Mouse (Mus musculus) forebrain, embryonic 12.5 days (tissue): ENCODE measurements around the gene Serpinb7. TPM values are rescaled to one million over a fixed set of nuclear protein-coding genes. Genes with fewer than 3 reads are reported as not detected.

Experiments used
- ATAC-seq: fragments of 200-750 bp; cut with Nextera tagmentation; 2 replicates; pipeline ENCODE4 v1.8.0; 2017; ENCODE audit warnings: moderate TSS enrichment; ENCODE audit not compliant: low FRiP score
- H3K27ac ChIP-seq: fragments of 300-500 bp; sonication (generic); 2 replicates; pipeline ENCODE4 v1.5.1; 2016; ENCODE audit warnings: mild to moderate bottlenecking
- H3K27me3 ChIP-seq: fragments of 300-500 bp; sonication (generic); 2 replicates; pipeline ENCODE4 v1.6.1; 2016; ENCODE audit warnings: mild to moderate bottlenecking
- H3K36me3 ChIP-seq: fragments of 300-500 bp; sonication (generic); replicated peaks from 2 replicates; pipeline ENCODE4 v1.6.1; 2016; ENCODE audit warnings: mild to moderate bottlenecking
- H3K4me1 ChIP-seq: fragments of 300-500 bp; sonication (generic); 2 replicates; pipeline ENCODE4 v1.6.1; 2016
- H3K4me2 ChIP-seq: fragments of 300-500 bp; sonication (generic); 2 replicates; pipeline ENCODE4 v1.6.1; 2016; ENCODE audit warnings: mild to moderate bottlenecking, moderate library complexity
- H3K4me3 ChIP-seq: fragments of 300-500 bp; sonication (generic); replicated peaks from 2 replicates; pipeline ENCODE4 v1.5.1; 2016; ENCODE audit warnings: mild to moderate bottlenecking
- H3K9ac ChIP-seq: fragments of 300-500 bp; sonication (generic); 2 replicates; pipeline ENCODE4 v1.6.1; 2016; ENCODE audit warnings: mild to moderate bottlenecking
- H3K9me3 ChIP-seq: fragments of 300-500 bp; sonication (generic); 2 replicates; pipeline ENCODE4 v1.6.1; 2016
- WGBS: fragments of 180-500 bp; shearing (Covaris S2); methylation state at CpG from one replicate; pipeline ENCODE4 v1.1.7; 2016; 5-methylcytosine and 5-hydroxymethylcytosine counted together
- polyA plus RNA-seq: library from polyadenylated mRNA; unstranded; fragments of >200 nt; fragmentation: Nextera tagmentation; extraction: Ambion mirVana; gene quantifications from 2 replicates; pipeline ENCODE4 v1.2.1, GENCODE M21; 2016

Serpinb7 gene
- polyA plus RNA-seq = not detected in 2 replicates

DNA sequence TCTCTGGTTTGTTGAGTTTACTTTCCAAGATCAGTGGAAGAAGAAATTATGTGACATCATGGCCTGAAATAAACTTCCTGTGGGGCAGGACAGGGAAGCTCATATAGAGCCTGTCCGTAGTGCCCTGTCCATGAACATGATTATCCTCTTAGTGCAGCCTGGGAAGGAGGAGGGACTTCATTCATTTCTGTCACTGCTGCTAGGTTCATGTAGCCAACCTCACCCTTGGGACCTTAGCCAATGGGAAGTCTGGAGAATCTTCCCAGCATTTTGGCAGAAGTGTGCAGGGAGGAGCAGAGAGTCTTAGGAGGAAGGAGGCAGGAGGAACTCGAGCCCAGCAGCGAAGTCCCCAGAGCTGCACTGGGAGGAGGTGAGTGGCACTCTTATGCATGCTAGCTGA, at the start of gene Serpinb7:
TSS of gene Serpinb7 (plus strand) at position 301 of the 400 bp plus-strand sequence.
- no peak within 1 kb of the TSS for H3K4me2 ChIP-seq
- H3K9me3 ChIP-seq = no peaks in the 10 kb centered on the region
- no peaks in the 10 kb centered on the region for H3K36me3 ChIP-seq
- 85% methylated on average over 3 of the region's 3 CpGs for WGBS
- no peak within 1 kb of the TSS for H3K27ac ChIP-seq
- H3K27me3 ChIP-seq = no peaks in the 10 kb centered on the region
- no peak within 1 kb of the TSS for H3K9ac ChIP-seq
- no peak for ATAC-seq
- H3K4me1 ChIP-seq = no peaks in the 10 kb centered on the region
- H3K4me3 ChIP-seq = no peak within 1 kb of the TSS

DNA sequence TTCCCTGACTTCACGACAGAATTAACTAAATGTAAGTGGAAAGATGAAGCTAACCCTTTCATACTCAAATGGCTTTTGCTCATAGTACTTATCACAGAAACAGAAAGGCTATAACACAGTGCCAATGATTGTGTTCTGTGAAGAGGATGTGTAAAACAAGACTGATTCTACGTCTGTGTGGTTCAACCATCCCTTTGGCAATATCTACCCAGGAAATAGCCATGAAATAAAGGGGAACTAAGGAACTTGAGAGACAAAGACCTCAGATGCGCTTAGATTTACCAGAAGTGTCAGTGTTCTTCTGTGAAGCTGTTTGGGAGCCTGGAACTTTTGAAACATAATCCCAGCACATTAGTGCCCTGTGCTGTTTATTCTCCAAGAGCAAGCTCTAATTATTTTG, 49.1 kb upstream of the Serpinb7 start:
- no peak overlapping the region for H3K9ac ChIP-seq
- no peak overlapping the region for H3K4me3 ChIP-seq
- no peaks in the 10 kb centered on the region for H3K4me1 ChIP-seq
- no peaks in the 10 kb centered on the region for H3K9me3 ChIP-seq
- no peak overlapping the region for H3K27ac ChIP-seq
- 55% methylated on average over 3 of the region's 3 CpGs for WGBS
- no peak overlapping the region for H3K4me2 ChIP-seq
- H3K36me3 ChIP-seq = no peaks in the 10 kb centered on the region
- no peak for ATAC-seq
- H3K27me3 ChIP-seq = no peaks in the 10 kb centered on the region

DNA sequence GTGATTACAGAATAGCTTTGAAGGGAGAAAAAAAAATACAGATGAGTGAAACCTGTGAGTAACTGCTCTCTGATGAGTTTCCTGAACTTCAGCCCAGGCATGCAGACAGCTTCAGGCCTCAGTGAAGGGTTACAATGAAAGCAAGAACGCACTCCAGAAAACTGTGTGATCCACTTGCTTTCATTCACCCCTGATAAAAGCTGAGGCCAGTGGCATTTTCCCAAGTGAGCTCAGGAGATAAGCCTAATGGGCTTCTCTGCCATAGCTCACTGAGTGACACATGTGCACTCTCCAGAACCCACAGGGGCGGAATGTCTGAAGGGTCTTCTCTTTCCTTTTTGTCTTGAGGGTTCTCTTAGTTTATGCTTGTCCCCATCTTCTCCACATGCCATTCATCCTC, 48.3 kb upstream of the Serpinb7 start:
- no peaks in the 10 kb centered on the region for H3K4me1 ChIP-seq
- no peak overlapping the region for H3K9ac ChIP-seq
- H3K4me2 ChIP-seq = no peak overlapping the region
- ATAC-seq = no peak
- WGBS = 75% methylated on average over 2 of the region's 2 CpGs
- no peaks in the 10 kb centered on the region for H3K36me3 ChIP-seq
- no peaks in the 10 kb centered on the region for H3K9me3 ChIP-seq
- H3K27ac ChIP-seq = no peak overlapping the region
- no peaks in the 10 kb centered on the region for H3K27me3 ChIP-seq
- no peak overlapping the region for H3K4me3 ChIP-seq

DNA sequence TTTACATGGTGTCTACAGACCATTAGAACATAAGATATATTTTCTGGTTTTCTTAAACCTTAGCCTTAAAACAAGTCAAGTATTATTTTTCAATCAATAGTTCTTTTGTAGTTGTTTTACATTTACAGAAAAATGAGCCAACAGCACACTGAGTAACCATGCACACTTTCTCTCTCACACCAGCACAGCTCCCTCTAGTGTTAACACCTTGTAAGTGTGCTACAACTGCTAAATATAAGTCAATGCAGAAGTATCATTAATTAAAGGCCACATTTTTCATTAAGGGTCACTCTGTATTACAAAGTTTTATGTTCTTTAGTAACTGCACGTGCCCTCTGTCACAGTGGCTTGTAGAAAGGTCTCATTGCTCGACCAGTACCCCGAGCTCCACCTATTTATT, 46.4 kb upstream of the Serpinb7 start:
- no peaks in the 10 kb centered on the region for H3K27me3 ChIP-seq
- WGBS = 45% methylated on average over 3 of the region's 3 CpGs
- H3K4me1 ChIP-seq = no peaks in the 10 kb centered on the region
- H3K27ac ChIP-seq = no peak overlapping the region
- no peak for ATAC-seq
- no peak overlapping the region for H3K9ac ChIP-seq
- H3K4me2 ChIP-seq = no peak overlapping the region
- no peaks in the 10 kb centered on the region for H3K9me3 ChIP-seq
- no peak overlapping the region for H3K4me3 ChIP-seq
- H3K36me3 ChIP-seq = no peaks in the 10 kb centered on the region

DNA sequence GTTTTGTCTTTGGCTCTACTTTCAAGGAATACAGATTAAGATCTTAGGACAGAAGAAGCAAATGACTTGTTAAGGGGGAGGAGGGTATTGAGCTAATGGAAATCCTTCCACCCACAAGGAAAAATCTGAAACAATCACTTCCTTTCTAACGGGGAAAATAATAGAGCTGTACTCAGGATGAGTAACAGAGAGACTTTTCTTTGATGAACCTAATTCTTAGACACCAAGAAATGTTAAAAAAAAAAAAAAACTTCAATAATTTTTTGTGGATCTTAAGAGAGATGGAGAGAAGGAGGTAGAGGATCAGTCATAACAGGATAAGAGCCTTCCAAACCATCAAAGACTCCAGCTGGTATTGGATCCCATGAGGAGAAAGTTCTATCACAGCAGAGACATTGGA, 38.6 kb upstream of the Serpinb7 start, which contains the start of gene Serpinb11:
TSS of gene Serpinb11 (plus strand) at position 301 of the 400 bp plus-strand sequence.
- ATAC-seq = no peak
- Histone ChIP-seq H3K9ac (no peak within 1 kb of the TSS), H3K36me3 (no peaks in the 10 kb centered on the region), H3K27me3 (no peaks in the 10 kb centered on the region), H3K4me1 (no peaks in the 10 kb centered on the region), H3K9me3 (no peaks in the 10 kb centered on the region), H3K4me3 (no peak within 1 kb of the TSS), H3K4me2 (no peak within 1 kb of the TSS), H3K27ac (no peak within 1 kb of the TSS)
- 41% methylated on average over 1 of the region's 1 CpGs for WGBS

DNA sequence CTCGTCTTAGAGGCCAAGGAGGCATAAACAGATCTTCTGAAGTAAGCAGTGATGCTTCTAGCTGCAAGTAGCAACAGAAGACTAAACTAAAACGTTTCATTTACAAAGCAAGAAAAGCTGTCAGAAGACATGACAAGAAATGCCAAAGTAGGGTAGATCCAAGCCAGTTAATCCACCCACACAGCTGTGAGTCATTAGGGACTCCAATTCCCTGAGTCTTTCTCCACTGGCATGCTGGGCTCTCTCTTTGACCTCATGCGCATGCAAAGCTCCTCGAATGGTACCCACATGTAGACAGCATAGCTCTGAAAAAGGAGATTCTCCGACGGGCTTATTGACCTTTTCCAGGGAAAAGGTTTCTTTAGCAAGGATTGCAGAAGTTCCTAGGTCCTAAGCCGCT, 33.5 kb upstream of the Serpinb7 start:
- no peak overlapping the region for H3K4me2 ChIP-seq
- no peak for ATAC-seq
- H3K27ac ChIP-seq = no peak overlapping the region
- H3K4me1 ChIP-seq = no peaks in the 10 kb centered on the region
- H3K9ac ChIP-seq = no peak overlapping the region
- no peaks in the 10 kb centered on the region for H3K27me3 ChIP-seq
- 57% methylated on average over 7 of the region's 7 CpGs for WGBS
- H3K9me3 ChIP-seq = no peaks in the 10 kb centered on the region
- no peak overlapping the region for H3K4me3 ChIP-seq
- no peaks in the 10 kb centered on the region for H3K36me3 ChIP-seq

DNA sequence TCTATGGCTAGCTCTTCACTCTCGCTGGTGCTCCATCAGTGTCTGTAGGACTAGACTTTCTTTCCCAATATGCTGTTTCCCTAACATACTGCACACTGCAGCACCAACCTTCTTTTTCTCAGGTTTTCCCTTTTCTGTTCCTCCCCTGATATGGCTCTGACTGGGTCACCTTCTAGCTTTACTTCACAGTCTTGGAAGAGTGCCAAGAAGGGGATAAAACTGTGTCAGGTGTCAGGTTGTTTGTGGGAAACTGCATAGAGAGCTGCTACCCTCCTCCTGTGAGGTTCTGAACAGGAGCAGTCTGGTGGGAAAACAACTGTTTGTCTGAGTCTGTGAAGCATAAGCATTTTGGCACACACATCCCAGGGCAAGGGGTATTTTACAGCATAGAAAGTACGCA, 30.5 kb upstream of the Serpinb7 start:
- no peaks in the 10 kb centered on the region for H3K36me3 ChIP-seq
- 81% methylated on average over 2 of the region's 2 CpGs for WGBS
- no peak for ATAC-seq

DNA sequence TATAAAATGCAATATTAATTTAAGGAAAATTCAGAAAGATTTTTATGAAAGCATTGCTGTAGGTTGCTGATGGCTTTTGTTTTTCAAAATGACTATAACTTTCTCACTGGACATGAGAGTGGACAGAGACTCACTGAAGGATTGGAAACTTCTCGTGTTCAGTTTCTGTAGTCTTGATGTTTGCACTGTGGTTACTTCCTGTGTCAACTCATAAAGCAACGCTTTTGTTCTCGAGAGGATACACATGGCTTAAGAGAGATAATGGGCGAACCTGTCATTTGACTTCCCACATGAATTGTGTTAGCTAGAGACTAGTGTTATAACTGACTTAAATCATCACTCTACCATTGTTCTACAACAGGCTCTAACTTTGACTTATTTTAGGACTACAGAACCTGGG, 22.5 kb upstream of the Serpinb7 start:
- Histone ChIP-seq H3K27me3 (no peaks in the 10 kb centered on the region), H3K9me3 (no peaks in the 10 kb centered on the region), H3K36me3 (no peaks in the 10 kb centered on the region), H3K4me2 (no peak overlapping the region), H3K4me3 (no peak overlapping the region), H3K4me1 (no peaks in the 10 kb centered on the region), H3K9ac (no peak overlapping the region), H3K27ac (no peak overlapping the region)
- 85% methylated on average over 4 of the region's 4 CpGs for WGBS
- no peak for ATAC-seq

More for the DNA sequence above, 30.5 kb upstream of the Serpinb7 start:
- Histone ChIP-seq H3K4me3 (no peak overlapping the region), H3K4me1 (no peaks in the 10 kb centered on the region), H3K4me2 (no peak overlapping the region), H3K27me3 (no peaks in the 10 kb centered on the region), H3K27ac (no peak overlapping the region), H3K9ac (no peak overlapping the region), H3K9me3 (no peaks in the 10 kb centered on the region)

DNA sequence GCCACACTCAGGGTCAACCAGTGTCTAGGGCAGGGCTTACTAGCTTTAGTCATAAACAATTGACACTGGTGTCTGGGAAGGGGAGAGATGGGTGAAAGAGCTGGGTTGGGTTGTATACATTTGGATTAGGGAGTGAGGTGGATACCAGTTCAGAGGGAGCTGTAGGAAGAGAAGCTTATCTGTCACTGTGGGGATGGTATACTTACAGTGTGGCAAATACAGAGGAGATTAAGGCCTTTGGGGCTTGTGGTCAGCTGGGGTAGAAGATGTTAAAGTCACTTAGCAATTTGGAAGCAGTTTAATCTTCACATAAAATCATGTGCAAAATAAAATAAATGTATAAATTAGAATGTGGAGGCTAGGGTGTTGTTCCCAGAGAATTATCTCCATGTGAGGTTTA, 21.1 kb upstream of the Serpinb7 start:
- no peak overlapping the region for H3K27ac ChIP-seq
- no peaks in the 10 kb centered on the region for H3K4me1 ChIP-seq
- H3K9me3 ChIP-seq = no peaks in the 10 kb centered on the region
- H3K27me3 ChIP-seq = no peaks in the 10 kb centered on the region
- H3K9ac ChIP-seq = no peak overlapping the region
- no peak overlapping the region for H3K4me3 ChIP-seq
- ATAC-seq = no peak
- H3K4me2 ChIP-seq = no peak overlapping the region
- no peaks in the 10 kb centered on the region for H3K36me3 ChIP-seq

DNA sequence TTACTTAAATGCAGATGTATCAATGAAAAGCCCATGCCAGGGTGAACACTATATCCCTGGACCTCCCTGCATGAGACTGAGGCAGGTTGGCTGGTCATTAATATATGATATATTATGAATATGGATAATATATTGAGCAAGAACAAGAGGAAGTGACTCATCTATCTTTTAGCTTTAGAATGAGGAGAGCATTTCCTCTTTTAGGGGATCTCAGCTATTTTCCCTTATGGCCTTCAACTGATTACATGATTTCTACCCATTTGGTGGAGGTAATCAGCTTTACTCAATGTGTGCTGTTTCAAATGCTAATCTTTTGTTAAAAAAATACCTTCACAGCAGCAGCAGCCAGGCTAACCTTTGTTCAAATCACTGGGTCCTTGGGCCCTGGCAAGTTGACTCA, 18.0 kb upstream of the Serpinb7 start:
- Histone ChIP-seq H3K4me2 (no peak overlapping the region), H3K4me3 (no peak overlapping the region), H3K27me3 (no peaks in the 10 kb centered on the region), H3K36me3 (no peaks in the 10 kb centered on the region), H3K9ac (no peak overlapping the region), H3K9me3 (no peaks in the 10 kb centered on the region), H3K27ac (no peak overlapping the region), H3K4me1 (no peaks in the 10 kb centered on the region)
- ATAC-seq = no peak

DNA sequence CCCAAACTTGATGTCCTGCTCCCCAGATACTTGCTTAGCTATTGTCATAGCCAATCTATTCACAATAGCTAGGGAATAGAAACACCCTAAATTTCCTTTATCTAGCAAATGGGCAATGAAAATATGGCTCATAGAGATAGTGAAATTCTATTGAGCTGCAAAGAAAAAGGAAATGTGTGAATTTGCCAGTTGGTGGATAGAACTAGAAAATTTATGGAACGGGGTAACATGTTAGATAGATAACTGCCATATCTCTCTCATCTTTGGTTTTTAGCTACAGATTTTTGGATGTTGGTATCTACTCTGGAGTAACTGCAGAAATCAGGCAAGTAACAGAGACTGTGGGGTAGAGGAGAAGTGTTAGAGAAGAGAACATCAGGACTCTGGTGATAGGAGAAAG, 17.1 kb upstream of the Serpinb7 start:
- no peaks in the 10 kb centered on the region for H3K4me1 ChIP-seq
- H3K4me3 ChIP-seq = no peak overlapping the region
- no peak overlapping the region for H3K9ac ChIP-seq
- 93% methylated on average over 1 of the region's 1 CpGs for WGBS
- H3K27ac ChIP-seq = no peak overlapping the region
- no peak overlapping the region for H3K4me2 ChIP-seq
- no peaks in the 10 kb centered on the region for H3K36me3 ChIP-seq
- no peak for ATAC-seq
- no peaks in the 10 kb centered on the region for H3K9me3 ChIP-seq
- H3K27me3 ChIP-seq = no peaks in the 10 kb centered on the region

DNA sequence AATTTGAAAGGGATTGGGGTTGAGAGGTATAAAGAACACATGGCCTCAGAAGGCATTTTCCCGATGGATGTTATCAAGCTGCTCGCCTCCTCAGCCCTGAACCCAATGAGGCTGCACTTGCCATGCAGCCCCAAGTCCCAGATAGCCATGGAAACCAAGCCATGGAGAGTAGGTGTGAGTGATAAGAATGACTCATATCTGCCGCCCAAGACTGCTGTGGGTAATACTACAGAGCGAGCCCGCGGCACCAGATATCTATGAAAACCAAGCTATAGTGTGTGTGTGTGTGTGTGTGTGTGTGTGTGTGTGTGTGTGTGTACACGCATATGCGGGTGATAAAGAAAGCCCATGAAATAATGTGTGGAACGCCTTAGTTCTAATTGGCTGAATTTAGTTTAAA, 14.9 kb upstream of the Serpinb7 start:
- Histone ChIP-seq H3K4me2 (no peak overlapping the region), H3K27ac (no peak overlapping the region), H3K36me3 (no peaks in the 10 kb centered on the region), H3K9ac (no peak overlapping the region), H3K9me3 (no peaks in the 10 kb centered on the region), H3K4me3 (no peak overlapping the region), H3K27me3 (no peaks in the 10 kb centered on the region), H3K4me1 (no peaks in the 10 kb centered on the region)
- no peak for ATAC-seq
- 91% methylated on average over 9 of the region's 9 CpGs for WGBS

DNA sequence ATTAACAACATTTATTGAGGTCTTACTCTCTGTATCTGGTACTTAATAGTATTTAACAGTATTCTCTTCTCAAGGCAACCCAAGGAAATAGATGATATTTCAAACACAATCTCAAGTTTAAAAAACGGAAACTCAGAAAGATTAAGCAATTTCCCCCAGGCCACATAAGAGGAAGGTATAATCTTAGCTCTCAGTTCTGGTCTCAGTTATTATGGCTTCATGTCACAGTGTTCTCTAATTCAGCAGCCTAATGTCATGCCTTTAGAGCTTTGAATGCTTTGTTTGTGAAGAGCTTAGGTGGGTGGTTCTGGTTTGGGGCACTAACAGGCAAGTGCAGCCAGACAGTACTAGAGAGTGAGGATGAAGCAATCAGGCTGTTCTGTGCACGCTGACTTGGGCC, 9.7 kb upstream of the Serpinb7 start:
- H3K4me3 ChIP-seq = no peak overlapping the region
- no peak overlapping the region for H3K9ac ChIP-seq
- no peak overlapping the region for H3K4me2 ChIP-seq
- H3K36me3 ChIP-seq = no peaks in the 10 kb centered on the region
- H3K4me1 ChIP-seq = no peaks in the 10 kb centered on the region
- H3K27me3 ChIP-seq = no peaks in the 10 kb centered on the region
- no peaks in the 10 kb centered on the region for H3K9me3 ChIP-seq
- H3K27ac ChIP-seq = no peak overlapping the region
- WGBS = 81% methylated on average over 2 of the region's 2 CpGs
- no peak for ATAC-seq

DNA sequence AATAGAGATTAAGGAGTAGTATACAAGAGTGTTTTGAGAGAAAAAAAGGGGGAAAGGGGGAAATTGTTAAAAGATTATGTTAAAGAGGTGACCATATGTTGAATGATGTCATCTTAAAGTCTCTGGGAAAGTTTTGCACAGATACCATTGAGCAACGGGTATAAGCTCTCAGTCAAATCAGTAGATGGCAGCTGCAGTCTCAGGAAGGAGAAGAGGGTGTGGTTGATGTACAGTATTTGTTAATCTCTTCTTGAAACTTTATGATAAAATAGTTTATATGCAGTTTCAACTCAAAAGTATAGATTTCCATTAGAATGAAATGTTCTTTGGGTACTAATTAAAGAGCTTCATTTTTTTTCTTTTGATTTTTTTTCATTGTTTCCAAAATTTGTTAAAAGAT, 2.0 kb upstream of the Serpinb7 start:
- no peak overlapping the region for H3K9ac ChIP-seq
- ATAC-seq = no peak
- H3K4me1 ChIP-seq = no peaks in the 10 kb centered on the region
- H3K27me3 ChIP-seq = no peaks in the 10 kb centered on the region
- no peak overlapping the region for H3K4me2 ChIP-seq
- no peaks in the 10 kb centered on the region for H3K36me3 ChIP-seq
- H3K27ac ChIP-seq = no peak overlapping the region
- H3K9me3 ChIP-seq = no peaks in the 10 kb centered on the region
- WGBS = 55% methylated on average over 1 of the region's 1 CpGs
- no peak overlapping the region for H3K4me3 ChIP-seq
